Mouse (Mus musculus) adrenal gland, postnatal 25 days (tissue): ENCODE results near the gene Gm47969. TPM values are rescaled to one million over a fixed set of nuclear protein-coding genes. Genes with fewer than 3 reads are reported as not detected.

Source experiments
- DNase-seq: peaks from one replicate; pipeline ENCODE4 v3.0.0; 2021; ENCODE audit warnings: mixed read lengths
- total RNA-seq: library from RNA; stranded (reverse); gene quantifications from 2 replicates; pipeline ENCODE4 v1.2.3, GENCODE M21; 2021

Gm47969 gene
- total RNA-seq, 1 experiment from 2014 or later: not detected

DNA sequence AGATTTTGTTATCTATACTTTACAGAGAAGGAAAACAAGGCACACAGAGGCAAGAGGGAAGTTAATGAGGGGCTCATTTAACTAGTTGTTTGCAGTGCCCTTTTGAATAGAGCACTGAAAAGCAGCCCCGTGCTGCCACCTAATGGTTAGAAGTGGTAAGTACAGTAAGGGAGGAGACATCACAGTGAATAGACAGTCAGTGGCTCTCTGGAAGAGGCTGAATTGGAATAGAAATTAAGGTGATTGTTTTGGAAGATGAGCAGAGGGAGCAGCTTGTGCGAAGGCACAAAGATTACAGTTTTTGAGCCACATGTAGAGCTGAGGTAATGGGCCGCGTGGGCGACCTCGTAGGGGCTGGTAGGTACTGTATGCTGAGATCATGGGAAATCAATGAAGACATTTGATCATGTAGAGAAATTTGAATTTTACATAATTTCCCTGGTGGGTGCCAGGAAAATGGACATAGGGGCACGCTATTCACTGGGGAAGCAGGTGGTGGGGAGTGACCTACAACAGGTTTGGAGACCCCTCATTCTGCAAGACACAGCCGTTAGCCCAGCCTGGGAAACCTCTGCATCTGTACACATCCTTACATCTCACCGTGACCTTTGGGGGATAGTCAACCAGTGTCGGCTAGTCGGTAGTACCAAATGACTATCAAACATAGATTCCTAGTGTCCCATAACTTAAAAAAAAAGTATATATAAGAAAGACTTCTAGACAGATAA lies 31.6 kb downstream of the Gm47969 start:
- no peak for DNase-seq

DNA sequence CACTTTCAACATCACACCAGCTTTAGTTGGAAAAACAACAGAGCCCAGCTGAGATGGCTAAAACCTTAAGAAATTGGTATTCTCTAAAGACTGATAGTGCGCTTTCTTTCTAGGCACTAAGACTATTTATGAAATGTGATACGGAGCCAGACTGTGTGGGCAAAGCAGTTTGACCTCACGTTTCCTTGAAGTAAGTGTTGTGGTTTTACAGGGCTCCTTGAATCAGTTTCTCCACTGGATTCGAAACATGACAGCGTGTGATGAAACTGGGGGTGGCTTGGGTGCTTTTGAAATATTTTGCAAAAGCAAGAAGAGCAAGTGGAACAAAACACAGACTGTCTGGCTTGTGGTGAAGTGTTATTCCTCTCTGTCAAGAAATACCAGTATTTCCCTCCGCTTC lies 32.3 kb downstream of the Gm47969 start:
- no peak for DNase-seq

DNA sequence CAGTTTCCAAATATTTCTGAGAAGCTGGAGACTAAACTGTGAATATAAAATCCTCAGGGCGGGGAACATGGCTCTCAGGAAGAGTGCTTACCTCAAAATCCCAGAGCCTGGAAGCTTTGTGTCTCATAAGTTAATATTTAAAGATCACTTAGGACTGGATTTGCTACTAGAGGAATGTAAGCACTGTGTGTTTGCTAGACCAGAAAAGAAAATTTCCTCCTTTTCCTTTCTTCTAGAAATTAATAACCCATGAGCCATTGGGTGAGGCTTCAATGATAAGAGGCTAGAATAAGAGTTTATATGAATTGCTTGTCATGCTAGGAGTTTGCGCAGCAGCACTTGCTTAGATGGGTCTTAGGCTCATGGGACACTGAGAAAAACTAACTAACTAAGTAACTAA lies 40.1 kb downstream of the Gm47969 start:
- no peak for DNase-seq

DNA sequence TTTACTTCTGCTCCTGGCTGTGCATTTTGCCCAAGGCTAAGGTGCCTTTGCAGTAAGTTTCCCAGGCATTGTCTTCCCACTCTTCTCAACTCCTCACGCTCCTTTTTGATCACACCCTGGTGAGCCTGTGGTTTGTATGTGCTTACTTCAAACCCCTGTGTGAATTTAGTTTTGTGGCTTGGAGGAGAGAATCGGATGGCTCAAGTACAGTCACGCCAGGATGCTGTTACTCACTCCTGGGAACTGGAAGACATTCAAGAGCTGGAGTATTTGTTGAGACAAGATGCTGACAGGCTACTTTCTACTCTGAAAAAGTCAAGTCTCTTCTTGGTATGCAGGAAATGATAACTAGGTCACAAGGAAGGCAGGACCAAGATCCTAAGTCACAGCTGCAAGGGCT lies 46.5 kb downstream of the Gm47969 start:
- DNase-seq: no peak

Other genes with a start within 250 kb of the Gm47969 start
- 56.4 and 58.6 TPM in 2 replicates for gene Agfg1, start 205.4 kb upstream of the Gm47969 start, total RNA-seq
- gene A030005L19Rik, start 131.6 kb upstream of the Gm47969 start, total RNA-seq: 0.39 TPM in 1 of 2 replicates, not detected in the other
- not detected in 2 replicates for gene A030014E15Rik, start 120.0 kb upstream of the Gm47969 start, total RNA-seq
- not detected in 2 replicates for gene Gm6217, start 113.5 kb upstream of the Gm47969 start, total RNA-seq
- gene A030003K21Rik, start 101.5 kb upstream of the Gm47969 start, total RNA-seq: not detected in 2 replicates
- gene Gm7544, start 88.9 kb upstream of the Gm47969 start, total RNA-seq: not detected in 2 replicates
- not detected in 2 replicates for gene Gm47955, start 84.6 kb upstream of the Gm47969 start, total RNA-seq
- gene Gm47959, start 44.4 kb upstream of the Gm47969 start, total RNA-seq: not detected in 2 replicates
- 0.52 TPM in 1 of 2 replicates, not detected in the other for gene Slc19a3, start 6.5 kb upstream of the Gm47969 start, total RNA-seq
- gene Krtap28-10, start 2.5 kb upstream of the Gm47969 start, total RNA-seq: not detected in 2 replicates
- not detected in 2 replicates for gene A030005K14Rik, start 14.4 kb downstream of the Gm47969 start, total RNA-seq
- not detected in 2 replicates for gene Krtap28-13, start 16.0 kb downstream of the Gm47969 start, total RNA-seq
- not detected in 2 replicates for gene Ccl20, start 71.8 kb downstream of the Gm47969 start, total RNA-seq
- gene Daw1, start 114.8 kb downstream of the Gm47969 start, total RNA-seq: not detected in 2 replicates